Mouse (Mus musculus) left cerebral cortex, adult 11 months (tissue): ENCODE results near the gene Flnc.

Experiments
- DNase-seq: peaks from one replicate; pipeline ENCODE4 v3.0.0; 2022; ENCODE audit warnings: low spot score

Flnc gene

DNA sequence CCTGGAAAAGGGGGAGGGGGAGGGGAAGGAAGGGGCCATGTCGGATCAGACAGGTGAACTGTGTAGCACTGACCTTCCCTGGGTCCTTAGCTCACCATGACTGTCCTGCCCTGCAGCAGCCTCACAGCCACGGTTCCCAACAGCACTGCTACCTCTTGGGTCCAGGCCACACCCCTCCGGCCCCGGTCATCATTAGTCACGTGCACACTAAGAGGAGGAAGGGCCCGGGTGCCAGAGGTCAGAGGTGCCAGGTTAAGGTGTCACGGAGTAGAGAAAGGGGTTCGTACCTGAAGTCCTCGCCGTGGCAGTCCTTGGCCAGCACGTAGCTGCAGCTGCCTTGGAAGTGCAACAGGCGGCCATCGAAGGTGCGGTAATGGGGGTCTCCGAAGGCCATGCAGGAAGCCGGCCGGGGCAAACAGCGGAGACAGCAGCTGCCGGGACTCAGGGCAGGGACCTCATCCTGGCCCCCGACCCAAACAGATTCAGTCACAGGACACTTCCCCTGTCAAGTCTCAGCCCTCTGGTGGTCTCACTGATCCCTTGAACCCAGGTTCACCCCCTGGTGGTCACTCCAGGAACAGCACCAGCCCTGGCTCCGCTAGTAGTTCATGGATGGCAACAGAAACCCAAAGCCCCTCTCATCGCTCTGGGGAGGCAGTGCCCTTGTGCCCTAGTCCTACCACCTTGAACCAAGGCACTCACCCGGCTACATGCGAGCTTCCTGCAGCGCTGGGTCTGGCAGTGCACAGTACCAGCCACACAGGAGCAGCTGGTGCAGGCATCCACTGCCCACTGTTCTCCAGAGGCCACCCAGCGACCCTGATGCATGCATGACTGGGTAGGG, 51.9 kb downstream of the Flnc start:
- no peak for DNase-seq

DNA sequence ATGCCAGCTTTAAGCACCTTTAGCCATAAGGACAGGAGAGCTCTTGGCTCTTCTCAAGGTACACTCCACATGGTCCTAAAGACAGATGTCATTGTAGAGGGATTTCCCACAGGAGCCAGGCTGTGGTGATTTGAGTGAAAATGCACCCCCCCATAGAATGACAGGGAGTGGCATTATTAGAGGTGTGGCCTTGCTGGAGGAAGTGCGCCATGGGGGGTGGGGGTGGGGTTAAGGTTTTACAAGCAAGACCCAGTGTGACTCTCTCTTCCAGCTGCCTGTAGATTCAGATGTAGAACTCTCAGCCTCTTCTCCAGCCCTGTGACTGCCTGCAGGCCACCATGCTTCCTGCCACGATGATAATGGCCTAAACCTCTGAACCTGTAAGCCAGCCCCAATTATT, 52.9 kb downstream of the Flnc start:
- DNase-seq, result no peak

GRCm38 (mm10) chr6:29494101-29494500, 61.0 kb downstream of the Flnc start:
- DNase-seq, result no peak

DNA sequence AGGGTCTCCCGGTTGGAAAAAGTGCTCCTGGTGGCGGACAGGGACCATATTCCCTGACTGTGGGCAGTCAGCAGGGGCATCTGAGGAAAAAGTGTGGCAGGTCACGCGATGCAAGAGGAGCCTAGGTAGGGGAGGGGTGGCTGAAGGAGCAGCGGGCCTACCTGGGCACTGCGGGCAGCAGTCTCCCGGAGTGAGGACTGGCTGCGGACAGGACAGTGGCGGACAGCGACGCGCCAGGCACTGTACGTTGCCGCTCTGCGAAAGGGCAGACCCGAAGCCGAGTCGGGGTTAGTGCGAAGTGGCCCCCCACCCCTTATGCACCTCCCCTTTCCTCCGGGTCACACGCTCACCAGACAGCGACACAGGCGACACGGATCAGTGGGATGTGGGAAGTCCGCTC, 63.2 kb downstream of the Flnc start:
- no peak for DNase-seq

GRCm38 (mm10) chr6:29497791-29498190, 64.7 kb downstream of the Flnc start:
- no peak for DNase-seq

- no peak for DNase-seq
Observed at GRCm38 (mm10) chr6:29500177-29500576, 67.1 kb downstream of the Flnc start.

DNA sequence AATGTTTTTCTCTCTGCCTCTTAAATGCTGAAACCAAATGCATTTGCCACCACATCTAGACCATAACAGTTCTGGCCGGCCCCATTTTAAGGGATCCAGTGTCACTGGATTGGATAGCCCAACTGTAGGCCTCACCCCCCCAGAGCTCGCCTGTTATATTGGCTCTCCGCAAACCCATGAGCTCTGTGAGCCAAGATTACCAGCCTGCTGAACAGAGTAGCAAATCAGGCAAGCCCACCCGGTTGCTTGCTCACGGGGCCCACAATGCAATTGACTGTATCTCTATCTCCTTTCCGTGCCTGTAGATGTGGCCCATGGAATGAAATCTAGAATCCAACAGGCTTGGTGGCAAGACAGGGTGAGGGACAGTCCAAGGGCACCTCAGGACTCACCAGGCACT, 67.8 kb downstream of the Flnc start:
- no peak for DNase-seq

GRCm38 (mm10) chr6:29501599-29501998, 68.5 kb downstream of the Flnc start:
- no peak for DNase-seq

DNA sequence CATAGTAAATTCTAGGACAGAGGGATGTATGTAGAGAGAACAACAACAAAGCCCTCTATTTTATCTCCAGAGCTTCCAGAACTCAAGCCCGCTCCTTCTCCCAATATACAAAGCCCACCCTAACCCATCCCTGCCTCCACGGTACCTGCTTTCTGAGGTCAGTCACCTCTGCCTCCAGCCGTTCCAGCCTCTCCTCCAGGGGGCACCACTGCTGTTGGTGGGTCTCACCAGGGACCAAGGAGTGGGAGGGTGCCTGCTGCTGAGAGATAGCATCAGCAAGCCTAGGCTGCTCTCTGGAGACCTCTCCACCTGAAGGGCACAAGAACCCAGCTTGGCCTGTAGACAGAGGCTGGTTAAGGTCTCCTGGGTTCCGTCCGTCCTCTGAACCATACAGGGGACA, 72.4 kb downstream of the Flnc start:
- no peak for DNase-seq

DNA sequence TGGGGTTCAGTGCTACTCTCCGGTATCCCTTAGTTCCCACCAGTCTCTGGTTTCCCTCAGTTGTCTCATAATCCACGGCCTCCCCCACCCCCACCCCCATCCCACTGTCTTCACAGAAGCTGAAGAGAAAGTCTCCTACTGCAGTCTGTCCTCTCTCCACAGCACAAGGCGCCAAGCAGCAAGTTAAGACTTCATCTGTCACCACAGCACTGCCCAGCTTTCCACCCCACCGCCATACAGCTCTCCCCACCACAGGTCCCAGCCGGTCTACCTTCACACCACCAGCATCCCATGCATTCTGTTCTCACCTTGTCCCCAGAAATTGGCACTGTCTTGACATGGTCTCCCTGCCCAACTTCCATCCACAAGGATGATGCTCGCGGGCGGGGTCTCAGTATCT, 73.8 kb downstream of the Flnc start:
- no peak for DNase-seq

- no peak for DNase-seq
Observed at GRCm38 (mm10) chr6:29507447-29508309, 74.6 kb downstream of the Flnc start, which contains the start of gene Kcp. TSS of gene Kcp (minus strand) at chr6:29507952.

DNA sequence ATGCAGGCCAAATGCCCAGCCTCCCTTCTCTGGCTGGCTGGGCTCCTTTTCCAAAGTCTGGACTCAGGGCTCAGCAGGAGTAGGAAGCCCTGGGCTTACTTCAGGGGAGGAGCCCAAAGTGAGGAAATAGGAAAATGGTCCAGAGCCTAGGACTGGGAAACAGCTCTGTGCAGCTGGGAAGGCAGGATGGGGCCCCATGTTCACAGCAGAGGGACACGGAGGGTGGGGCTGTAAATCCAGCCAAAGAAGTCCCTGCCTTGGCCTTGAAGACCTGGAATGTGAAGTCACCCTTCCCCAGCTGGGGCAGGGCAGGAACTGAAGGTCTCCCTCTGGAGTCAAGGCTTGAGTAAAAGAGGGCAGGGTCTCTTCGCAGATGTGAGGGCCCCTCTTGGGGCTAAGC, 76.0 kb downstream of the Flnc start:
- DNase-seq, result no peak
